Mouse (Mus musculus) heart, embryonic 11.5 days (tissue): ENCODE data around the gene Crct1. TPM values are rescaled to one million over a fixed set of nuclear protein-coding genes. Genes with fewer than 3 reads are reported as not detected.

ENCODE experiments used
- ATAC-seq: fragments of 200-750 bp; cut with Nextera tagmentation; replicated peaks from 2 replicates; pipeline ENCODE4 v1.8.0; 2017; ENCODE audit warnings: moderate library complexity; ENCODE audit not compliant: insufficient number of reproducible peaks, low FRiP score, low TSS enrichment
- H3K27ac ChIP-seq: fragments of 300-500 bp; sonication (generic); 2 replicates; pipeline ENCODE4 v1.5.1; 2014; ENCODE audit warnings: mild to moderate bottlenecking, low read depth, low read length
- H3K27me3 ChIP-seq: fragments of 300-500 bp; sonication (generic); 2 replicates; pipeline ENCODE4 v1.6.1; 2014; ENCODE audit warnings: mild to moderate bottlenecking, low read length, mixed read lengths; ENCODE audit not compliant: control insufficient read depth, insufficient read depth
- H3K36me3 ChIP-seq: fragments of 300-500 bp; sonication (generic); 2 replicates; pipeline ENCODE4 v1.6.1; 2014; ENCODE audit warnings: mild to moderate bottlenecking, low read length, moderate library complexity, mixed read lengths; ENCODE audit not compliant: control insufficient read depth, insufficient read depth
- H3K4me1 ChIP-seq: fragments of 300-500 bp; sonication (generic); 2 replicates; pipeline ENCODE4 v1.6.1; 2014; ENCODE audit warnings: low read length; ENCODE audit not compliant: control insufficient read depth, insufficient read depth
- H3K4me2 ChIP-seq: fragments of 300-500 bp; sonication (generic); 2 replicates; pipeline ENCODE4 v1.6.1; 2014; ENCODE audit warnings: mild to moderate bottlenecking, moderate library complexity
- H3K4me3 ChIP-seq: fragments of 300-500 bp; sonication (generic); 2 replicates; pipeline ENCODE4 v1.5.1; 2014; ENCODE audit warnings: low read depth, low read length
- H3K9ac ChIP-seq: fragments of 300-500 bp; sonication (generic); 2 replicates; pipeline ENCODE4 v1.6.1; 2014; ENCODE audit warnings: mild to moderate bottlenecking, low read depth, low read length, moderate library complexity
- H3K9me3 ChIP-seq: fragments of 300-500 bp; sonication (generic); replicated peaks from 2 replicates; pipeline ENCODE4 v1.6.1; 2016; ENCODE audit warnings: low read length; ENCODE audit not compliant: control insufficient read depth
- WGBS: fragments of 180-500 bp; shearing (Covaris S2); extraction: QIAGEN DNeasy Blood & Tissue Kit; methylation state at CpG from one replicate; pipeline ENCODE4 v1.1.7; 2014; ENCODE audit not compliant: insufficient replicate concordance; 5-methylcytosine and 5-hydroxymethylcytosine counted together
- polyA plus RNA-seq: library from polyadenylated mRNA; unstranded; fragments of >200 nt; fragmentation: Nextera tagmentation; extraction: Ambion mirVana; gene quantifications from 2 replicates; pipeline ENCODE4 v1.2.1, GENCODE M21; 2014

Gene Crct1
- polyA plus RNA-seq, 1 experiment from 2014 or later: 0.26 TPM

GRCm38 (mm10) chr3:93014871-93015270 lies 616 bp downstream of the Crct1 start:
- Histone ChIP-seq H3K4me2 (peak overlapping the region; percentile 77), H3K4me1 (no peaks in the 10 kb centered on the region), H3K4me3 (peak overlapping the region; percentile 50), H3K27me3 (no peaks in the 10 kb centered on the region; the same call in 1 of the 2 replicates), H3K9ac (peak overlapping the region; percentile 52; the same call in 1 of the 2 replicates), H3K9me3 (no peaks in the 10 kb centered on the region), H3K27ac (no peak overlapping the region), H3K36me3 (no peaks in the 10 kb centered on the region)
- WGBS: 40% methylated on average over 5 of the region's 5 CpGs
- ATAC-seq: no peak

- H3K4me2 ChIP-seq: peak overlapping the region; percentile 77
- H3K4me3 ChIP-seq: peak overlapping the region; percentile 50
- no peaks in the 10 kb centered on the region for H3K36me3 ChIP-seq
- peak; percentile 57 for ATAC-seq
- H3K9ac ChIP-seq: peak overlapping the region; percentile 52
- WGBS: under 1% methylated on average over 24 of the region's 24 CpGs
- H3K9me3 ChIP-seq: no peaks in the 10 kb centered on the region
- no peaks in the 10 kb centered on the region for H3K4me1 ChIP-seq
- no peak overlapping the region for H3K27ac ChIP-seq
- no peaks in the 10 kb centered on the region; the same call in 1 of the 2 replicates for H3K27me3 ChIP-seq
Observed at GRCm38 (mm10) chr3:93014378-93014801, 1.1 kb downstream of the Crct1 start.

GRCm38 (mm10) chr3:93002843-93003242 lies 12.6 kb downstream of the Crct1 start:
- Histone ChIP-seq H3K27me3 (no peaks in the 10 kb centered on the region), H3K4me3 (no peak overlapping the region), H3K9me3 (no peaks in the 10 kb centered on the region), H3K4me1 (no peaks in the 10 kb centered on the region), H3K4me2 (no peak overlapping the region), H3K27ac (no peak overlapping the region), H3K36me3 (no peaks in the 10 kb centered on the region), H3K9ac (no peak overlapping the region)
- 64% methylated on average over 4 of the region's 4 CpGs for WGBS
- ATAC-seq: no peak

GRCm38 (mm10) chr3:93000621-93001020 lies 14.9 kb downstream of the Crct1 start:
- H3K4me3 ChIP-seq: no peak overlapping the region
- WGBS: 70% methylated on average over 3 of the region's 3 CpGs
- H3K9me3 ChIP-seq: no peaks in the 10 kb centered on the region
- no peak overlapping the region for H3K27ac ChIP-seq
- no peak overlapping the region for H3K9ac ChIP-seq
- H3K4me1 ChIP-seq: no peaks in the 10 kb centered on the region
- no peak overlapping the region for H3K4me2 ChIP-seq
- H3K36me3 ChIP-seq: no peaks in the 10 kb centered on the region
- H3K27me3 ChIP-seq: no peaks in the 10 kb centered on the region
- no peak for ATAC-seq

GRCm38 (mm10) chr3:92998691-92999090 lies 16.8 kb downstream of the Crct1 start:
- Histone ChIP-seq H3K27me3 (no peaks in the 10 kb centered on the region), H3K4me3 (no peak overlapping the region), H3K9me3 (no peaks in the 10 kb centered on the region), H3K36me3 (no peaks in the 10 kb centered on the region), H3K4me2 (no peak overlapping the region), H3K4me1 (no peaks in the 10 kb centered on the region), H3K9ac (no peak overlapping the region), H3K27ac (no peak overlapping the region)
- ATAC-seq: peak; percentile 65; the same call in 1 of the 2 replicates
- 8% methylated on average over 7 of the region's 7 CpGs for WGBS

GRCm38 (mm10) chr3:92991926-92992325 lies 23.6 kb downstream of the Crct1 start, which contains the start of gene Lce3f:
Lce3f (plus strand) TSS chr3:92992226.
- no peaks in the 10 kb centered on the region for H3K9me3 ChIP-seq
- no peaks in the 10 kb centered on the region for H3K27me3 ChIP-seq
- no peak within 1 kb of the TSS for H3K4me2 ChIP-seq
- no peaks in the 10 kb centered on the region for H3K36me3 ChIP-seq
- no peak within 1 kb of the TSS for H3K27ac ChIP-seq
- no peak for ATAC-seq
- H3K9ac ChIP-seq: no peak within 1 kb of the TSS
- H3K4me3 ChIP-seq: no peak within 1 kb of the TSS
- no peaks in the 10 kb centered on the region for H3K4me1 ChIP-seq

GRCm38 (mm10) chr3:92978484-92978883 lies 37.0 kb downstream of the Crct1 start:
- no peaks in the 10 kb centered on the region for H3K27me3 ChIP-seq
- H3K4me2 ChIP-seq: no peak overlapping the region
- no peaks in the 10 kb centered on the region for H3K4me1 ChIP-seq
- H3K36me3 ChIP-seq: no peaks in the 10 kb centered on the region
- no peak for ATAC-seq
- H3K27ac ChIP-seq: no peak overlapping the region
- no peaks in the 10 kb centered on the region for H3K9me3 ChIP-seq
- H3K9ac ChIP-seq: no peak overlapping the region
- H3K4me3 ChIP-seq: no peak overlapping the region
- WGBS: 54% methylated on average over 2 of the region's 2 CpGs

- 89% methylated on average over 2 of the region's 2 CpGs for WGBS
Observed at GRCm38 (mm10) chr3:92966761-92967160, 48.7 kb downstream of the Crct1 start, which contains the start of gene Lce3e. Lce3e (plus strand) TSS chr3:92967061.

More at GRCm38 (mm10) chr3:92966761-92967160, 48.7 kb downstream of the Crct1 start, which contains the start of gene Lce3e:
- Histone ChIP-seq H3K27me3 (no peaks in the 10 kb centered on the region), H3K27ac (no peak within 1 kb of the TSS), H3K9me3 (no peaks in the 10 kb centered on the region), H3K36me3 (no peaks in the 10 kb centered on the region), H3K4me2 (no peak within 1 kb of the TSS), H3K4me3 (no peak within 1 kb of the TSS), H3K9ac (no peak within 1 kb of the TSS), H3K4me1 (no peaks in the 10 kb centered on the region)
- ATAC-seq: no peak
